Mouse (Mus musculus) gastrocnemius, adult 8-10 months (tissue): Measurements from ENCODE around the gene Klhl42. TPM values are rescaled to one million over a fixed set of nuclear protein-coding genes. Genes with fewer than 3 reads are reported as not detected.

Source experiments
- DNase-seq, 2 experiments: peaks; one replicate each; pipeline ENCODE4 v3.0.0; 2022; ENCODE audit warnings: low spot score in 2 of 2
- total RNA-seq, 4 experiments: library from RNA; stranded (reverse); gene quantifications; 2 replicates each; pipeline ENCODE4 v1.2.4; 2022

The Klhl42 gene
- total RNA-seq, 4 experiments from 2014 or later, result 1.2 to 2.0 (median 1.4) TPM

- DNase-seq, result no peak
These were observed 54.1 kb downstream of the Klhl42 start for GRCm38 (mm10) chr6:147145277-147145676.

- DNase-seq, result no peak
These were observed 54.6 kb downstream of the Klhl42 start for GRCm38 (mm10) chr6:147145753-147146152.

- DNase-seq, result no peak
These were observed 59.9 kb downstream of the Klhl42 start for GRCm38 (mm10) chr6:147151069-147151468.

- DNase-seq, result no peak
These were observed 60.7 kb downstream of the Klhl42 start for GRCm38 (mm10) chr6:147151839-147152238.

GRCm38 (mm10) chr6:147155085-147155484, 63.9 kb downstream of the Klhl42 start:
- DNase-seq, result no peak

GRCm38 (mm10) chr6:147161818-147162584, 70.8 kb downstream of the Klhl42 start:
- peak in 1 of 2 experiments; percentile 9 for DNase-seq

Other genes with a start within 250 kb of the Klhl42 start
- not detected for gene Smco2, start 241.3 kb upstream of the Klhl42 start, total RNA-seq
- 10 to 100 TPM; 45.6 to 62.4 (median 55.7) TPM for gene Ppfibp1, start 202.9 kb upstream of the Klhl42 start, total RNA-seq
- not detected for gene 1700034J05Rik, start 137.0 kb upstream of the Klhl42 start, total RNA-seq
- gene Rep15, start 58.8 kb upstream of the Klhl42 start, total RNA-seq, result under 1 TPM; 0.34 to 0.68 (median 0.51) TPM
- 10 to 100 TPM; 27.0 to 41.8 (median 39.7) TPM for gene Mrps35, start 48.6 kb upstream of the Klhl42 start, total RNA-seq
- gene Mansc4, start 4.3 kb upstream of the Klhl42 start, total RNA-seq, result under 1 TPM in 2 of 4 experiments, not detected in 2; 0.27 to 0.29 TPM
- 1 to 10 TPM in 2 of 4 experiments, under 1 TPM in 2; 0.40 to 3.4 (median 1.2) TPM for gene Pthlh, start 172.8 kb downstream of the Klhl42 start, total RNA-seq